Mouse (Mus musculus): Measurements from ENCODE around the gene Trp53tg5.

GRCm38 (mm10) chr2:164521841-164522240, 48.3 kb upstream of the Trp53tg5 start:
- TF ChIP-seq CTCF (IDR thresholded peaks at IDR 0.05; ENCODE audit: borderline replicate concordance, insufficient read depth, low read length) (no peak), POLR2A (IDR thresholded peaks at IDR 0.05; ENCODE audit: low read depth, low read length) (no peak)

Data from embryonic fibroblast, embryonic 13.5 days (primary cell).